Mouse (Mus musculus) olfactory bulb, adult 2 months (tissue): ENCODE data around the gene Adra2b. TPM values are rescaled to one million over a fixed set of nuclear protein-coding genes. Genes with fewer than 3 reads are reported as not detected.

Experiments
- H3K27ac ChIP-seq: fragments of 200-500 bp; 2 replicates; pipeline ENCODE4 v1.5.1; 2012; ENCODE audit warnings: low read depth, low read length; ENCODE audit not compliant: insufficient read depth
- H3K4me1 ChIP-seq: fragments of 200-500 bp; 2 replicates; pipeline ENCODE4 v1.6.1; 2012; ENCODE audit warnings: low read length; ENCODE audit not compliant: control insufficient read depth, insufficient read depth
- H3K4me3 ChIP-seq: fragments of 200-500 bp; 2 replicates; pipeline ENCODE4 v1.5.1; 2012; ENCODE audit warnings: mild to moderate bottlenecking, low read depth, low read length, moderate library complexity; ENCODE audit not compliant: insufficient read depth
- CTCF ChIP-seq: fragments of 200-500 bp; IDR thresholded peaks from 2 replicates; pipeline ENCODE4 v1.5.1; 2012; ENCODE audit warnings: low read depth, mild to moderate bottlenecking, low read length, moderate library complexity; ENCODE audit not compliant: insufficient read depth
- POLR2A ChIP-seq: fragments of 200-500 bp; IDR thresholded peaks from 2 replicates; pipeline ENCODE4 v1.6.1; 2012; ENCODE audit warnings: mild to moderate bottlenecking, low read depth, low read length, moderate library complexity; ENCODE audit not compliant: insufficient read depth
- WGBS: fragments of 180-500 bp; shearing (Covaris S2); methylation state at CpG from one replicate; pipeline ENCODE4 v1.1.7; 2018; 5-methylcytosine and 5-hydroxymethylcytosine counted together
- polyA plus RNA-seq: library from polyadenylated mRNA; stranded (reverse); fragments of >200 nt; gene quantifications from 2 replicates; pipeline ENCODE4 v1.2.4, GENCODE M21; 2012; ENCODE audit warnings: low replicate concordance; ENCODE audit not compliant: missing spikeins, insufficient read depth, insufficient read length

The Adra2b gene
- polyA plus RNA-seq, 1 experiment, result not detected

GRCm38 (mm10) chr2:127390846-127391245 is 27.8 kb downstream of the Adra2b start:
- TF ChIP-seq CTCF, result no peak
- TF ChIP-seq POLR2A, result no peak
- H3K27ac ChIP-seq, result no peak overlapping the region
- 38% methylated on average over 4 of the region's 4 CpGs for WGBS
- H3K4me3 ChIP-seq, result no peak overlapping the region
- H3K4me1 ChIP-seq, result no peaks in the 10 kb centered on the region

GRCm38 (mm10) chr2:127391323-127391722 is 28.3 kb downstream of the Adra2b start:
- H3K27ac ChIP-seq, result no peak overlapping the region
- no peaks in the 10 kb centered on the region for H3K4me1 ChIP-seq
- H3K4me3 ChIP-seq, result no peak overlapping the region
- 70% methylated on average over 3 of the region's 3 CpGs for WGBS
- no peak for TF ChIP-seq CTCF
- TF ChIP-seq POLR2A, result no peak

GRCm38 (mm10) chr2:127394606-127395161 is 31.7 kb downstream of the Adra2b start:
- no peak for TF ChIP-seq CTCF
- no peak for TF ChIP-seq POLR2A
- Histone ChIP-seq H3K27ac (no peak overlapping the region), H3K4me1 (no peaks in the 10 kb centered on the region), H3K4me3 (no peak overlapping the region)
- WGBS, result 94% methylated on average over 5 of the region's 5 CpGs

- no peak overlapping the region for H3K4me3 ChIP-seq
- 94% methylated on average over 7 of the region's 7 CpGs for WGBS
- H3K27ac ChIP-seq, result no peak overlapping the region
- TF ChIP-seq CTCF (no peak), POLR2A (no peak)
- H3K4me1 ChIP-seq, result peaks cover 7% of the 10 kb centered on the region; the same call in 1 of the 2 replicates
These were observed 35.7 kb downstream of the Adra2b start for GRCm38 (mm10) chr2:127398738-127399137.

DNA sequence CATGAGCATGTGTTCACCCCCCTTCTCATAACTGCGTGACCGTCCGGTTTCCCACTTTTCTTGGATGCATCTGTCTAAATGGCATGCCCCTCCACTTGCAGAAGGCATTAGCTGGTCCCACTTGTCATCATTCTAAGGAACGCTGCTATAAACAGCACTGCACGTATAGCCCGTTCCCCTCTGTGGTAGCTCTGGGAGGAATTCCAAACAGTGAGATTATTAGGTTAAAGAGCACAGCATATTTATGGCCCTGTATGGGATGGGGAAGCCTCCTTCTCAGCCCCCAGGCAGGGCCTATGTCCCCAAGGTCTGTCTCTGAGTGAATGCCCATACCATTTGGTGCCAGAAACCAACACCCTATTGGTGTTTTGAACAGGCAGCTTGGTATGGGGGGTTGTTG is 48.1 kb downstream of the Adra2b start:
- TF ChIP-seq CTCF (no peak), POLR2A (no peak)
- H3K4me3 ChIP-seq, result no peak overlapping the region
- H3K27ac ChIP-seq, result no peak overlapping the region
- H3K4me1 ChIP-seq, result peaks cover 9% of the 10 kb centered on the region
- 89% methylated on average over 6 of the region's 6 CpGs for WGBS

DNA sequence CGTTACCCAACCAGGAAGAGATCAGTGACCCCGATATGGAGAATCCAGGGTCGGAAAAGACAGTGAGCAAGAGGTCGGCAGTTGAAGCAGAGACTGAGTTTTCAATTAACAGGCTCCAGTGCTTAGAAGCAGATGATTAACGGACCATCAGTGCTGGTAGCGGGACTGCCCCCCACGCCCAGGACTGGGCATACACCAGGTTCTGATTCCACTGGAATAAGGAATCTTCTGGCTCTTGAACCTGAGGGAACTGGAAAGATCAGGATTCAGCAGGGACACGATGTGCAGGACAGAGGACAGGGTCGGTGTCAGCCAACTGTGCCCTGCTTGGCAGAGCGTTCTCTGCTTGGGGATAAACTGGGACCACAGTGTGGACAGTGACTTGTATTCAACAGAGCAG is 52.8 kb downstream of the Adra2b start:
- Histone ChIP-seq H3K27ac (no peak overlapping the region), H3K4me1 (no peaks in the 10 kb centered on the region; the same call in 1 of the 2 replicates), H3K4me3 (no peak overlapping the region)
- TF ChIP-seq CTCF, result no peak
- TF ChIP-seq POLR2A, result no peak
- 77% methylated on average over 10 of the region's 10 CpGs for WGBS

- H3K27ac ChIP-seq, result no peak overlapping the region
- WGBS, result 71% methylated on average over 3 of the region's 3 CpGs
- H3K4me1 ChIP-seq, result no peaks in the 10 kb centered on the region
- H3K4me3 ChIP-seq, result no peak overlapping the region
- TF ChIP-seq CTCF (no peak), POLR2A (no peak)
These were observed 53.7 kb downstream of the Adra2b start for GRCm38 (mm10) chr2:127416706-127417105.

Other genes starting within 250 kb of the Adra2b start
- gene Ncaph, start 229.3 kb upstream of the Adra2b start, polyA plus RNA-seq, result not detected in 2 replicates
- not detected in 2 replicates for gene Itpripl1, start 219.8 kb upstream of the Adra2b start, polyA plus RNA-seq
- gene 1810024B03Rik, start 154.9 kb upstream of the Adra2b start, polyA plus RNA-seq, result not detected in 2 replicates
- 192 TPM in 1 of 2 replicates, not detected in the other for gene Snrnp200, start 154.8 kb upstream of the Adra2b start, polyA plus RNA-seq
- gene Ciao1, start 115.4 kb upstream of the Adra2b start, polyA plus RNA-seq, result not detected in 2 replicates
- not detected in 2 replicates for gene Tmem127, start 115.3 kb upstream of the Adra2b start, polyA plus RNA-seq
- 1,047 TPM in 1 of 2 replicates, not detected in the other for gene Stard7, start 93.0 kb upstream of the Adra2b start, polyA plus RNA-seq
- not detected in 2 replicates for gene Dusp2, start 27.0 kb upstream of the Adra2b start, polyA plus RNA-seq
- not detected in 2 replicates for gene Astl, start 24.6 kb upstream of the Adra2b start, polyA plus RNA-seq
- not detected in 2 replicates for gene Gpat2, start 62.0 kb downstream of the Adra2b start, polyA plus RNA-seq
- gene Fahd2a, start 81.4 kb downstream of the Adra2b start, polyA plus RNA-seq, result not detected in 2 replicates
- not detected in 2 replicates for gene Kcnip3, start 158.9 kb downstream of the Adra2b start, polyA plus RNA-seq
- gene Prom2, start 178.3 kb downstream of the Adra2b start, polyA plus RNA-seq, result not detected in 2 replicates
- not detected in 2 replicates for gene Zfp661, start 223.9 kb downstream of the Adra2b start, polyA plus RNA-seq
- not detected in 2 replicates for gene Mrps5, start 224.0 kb downstream of the Adra2b start, polyA plus RNA-seq